Mouse (Mus musculus): ENCODE measurements around the gene Afap1l2.

Afap1l2 gene

GRCm38 (mm10) chr19:56935111-56935510 is 72.9 kb downstream of the Afap1l2 start:
- DNase-seq = no peak

GRCm38 (mm10) chr19:56933800-56934199 is 74.2 kb downstream of the Afap1l2 start:
- no peak for DNase-seq

GRCm38 (mm10) chr19:56930029-56930428 is 78.0 kb downstream of the Afap1l2 start:
- no peak for DNase-seq

GRCm38 (mm10) chr19:56929392-56929791 is 78.6 kb downstream of the Afap1l2 start:
- no peak for DNase-seq

- DNase-seq = no peak
Observed at GRCm38 (mm10) chr19:56921744-56922143, 86.3 kb downstream of the Afap1l2 start.

DNA sequence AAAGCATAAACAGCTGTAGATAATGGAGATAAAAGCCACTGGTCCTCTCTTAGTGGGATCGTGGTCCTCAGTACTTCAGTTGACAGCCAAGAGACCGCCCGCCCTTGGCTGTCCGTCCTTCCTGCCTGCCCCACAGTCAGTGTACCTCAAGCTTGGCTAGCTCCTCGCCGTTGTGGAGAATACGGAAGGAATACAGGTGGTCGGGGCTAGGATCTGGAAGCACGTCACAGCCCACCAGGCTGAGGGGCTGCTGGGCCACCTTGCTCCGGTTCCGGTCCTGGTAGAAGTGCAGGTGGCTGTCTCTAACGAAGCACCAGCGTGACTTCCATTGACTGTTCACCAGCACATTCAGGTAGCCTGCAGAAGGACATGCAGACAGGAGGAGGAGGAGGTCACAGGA is 87.8 kb downstream of the Afap1l2 start:
- DNase-seq = no peak

DNA sequence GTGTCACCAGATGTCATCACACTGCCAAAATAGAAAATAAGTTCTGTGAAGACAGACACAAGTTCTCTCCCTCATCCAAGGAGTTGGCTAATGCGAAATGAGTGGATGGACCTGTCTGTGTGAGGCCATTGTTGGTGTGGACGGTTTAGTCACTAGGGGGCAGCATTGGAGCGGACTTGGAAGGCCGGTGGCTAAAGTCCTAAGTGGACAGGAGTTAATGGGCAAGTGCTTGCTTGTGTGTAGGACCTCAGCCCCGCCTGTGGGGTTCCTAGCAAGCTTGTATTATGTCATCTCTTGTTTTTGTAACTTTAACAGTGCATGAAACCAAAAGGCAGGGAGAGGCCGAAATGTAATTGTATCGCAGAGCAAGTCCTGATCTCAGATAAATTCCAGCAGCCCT is 88.4 kb downstream of the Afap1l2 start:
- DNase-seq = peak; percentile 88

DNA sequence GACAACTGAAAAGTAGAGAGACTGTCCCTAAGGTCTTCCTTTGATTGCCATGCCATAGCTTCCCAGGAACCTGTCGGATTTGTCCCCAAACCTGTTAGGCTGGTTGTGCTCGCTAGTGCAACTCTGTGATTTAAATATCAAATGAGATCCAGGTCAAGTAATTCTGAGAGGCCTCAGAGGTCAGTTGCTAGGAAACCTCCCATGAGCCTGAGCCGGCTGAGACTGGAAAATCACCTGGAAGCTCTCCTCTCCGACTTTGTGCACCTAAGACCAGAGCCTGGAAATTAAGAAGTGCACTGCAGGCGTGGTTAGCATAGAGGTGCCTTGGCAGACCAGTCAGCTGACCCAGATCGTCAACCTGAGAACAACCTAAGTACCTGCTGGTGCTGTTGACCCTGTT is 92.9 kb downstream of the Afap1l2 start:
- peak; percentile 91 for DNase-seq

- DNase-seq = no peak
Observed at GRCm38 (mm10) chr19:56914658-56915057, 93.4 kb downstream of the Afap1l2 start.

- peak; percentile 75 for DNase-seq
Observed at GRCm38 (mm10) chr19:56913761-56914160, 94.3 kb downstream of the Afap1l2 start.

- no peak for DNase-seq
Observed at GRCm38 (mm10) chr19:56910561-56910960, 97.5 kb downstream of the Afap1l2 start.

DNA sequence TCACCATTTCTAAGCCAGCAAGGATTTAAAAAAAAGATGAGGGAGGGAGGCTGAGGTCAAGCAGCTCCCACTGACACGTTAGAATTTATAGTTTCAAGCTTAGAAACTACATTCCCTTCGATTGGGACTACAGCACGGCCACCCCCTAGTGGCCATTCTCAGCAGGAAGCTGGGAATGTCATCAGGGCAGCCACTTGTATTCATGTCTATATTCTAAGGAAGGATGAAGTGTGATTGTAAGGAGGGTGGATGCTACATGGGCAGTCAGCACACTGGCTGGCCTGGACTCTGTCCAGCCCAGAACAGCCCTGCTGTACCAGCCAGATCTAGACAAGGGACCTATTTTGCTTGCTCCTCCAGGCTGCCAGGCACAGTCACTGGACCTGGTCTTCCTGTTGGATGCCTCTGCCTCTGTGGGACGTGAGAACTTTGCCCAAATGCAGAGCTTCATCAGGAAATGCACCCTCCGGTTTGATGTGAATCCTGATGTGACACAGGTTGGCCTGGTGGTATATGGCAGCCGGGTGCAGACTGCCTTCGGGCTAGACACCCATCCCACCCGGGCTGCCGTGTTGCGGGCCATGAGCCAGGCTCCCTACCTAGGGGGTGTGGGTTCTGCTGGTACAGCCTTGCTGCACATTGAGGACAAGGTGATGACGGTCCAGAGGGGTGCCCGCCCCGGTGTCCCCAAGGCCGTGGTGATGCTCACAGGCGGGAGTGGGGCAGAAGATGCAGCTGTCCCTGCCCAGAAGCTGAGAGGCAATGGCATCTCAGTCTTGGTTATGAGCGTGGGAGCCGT is 99.4 kb downstream of the Afap1l2 start:
- peak; percentile 45 for DNase-seq

- DNase-seq = no peak
Observed at GRCm38 (mm10) chr19:56907850-56908249, 100.2 kb downstream of the Afap1l2 start.

GRCm38 (mm10) chr19:56905395-56905794 is 102.6 kb downstream of the Afap1l2 start:
- no peak for DNase-seq

- no peak for DNase-seq
Observed at GRCm38 (mm10) chr19:56904095-56904494, 103.9 kb downstream of the Afap1l2 start.

DNA sequence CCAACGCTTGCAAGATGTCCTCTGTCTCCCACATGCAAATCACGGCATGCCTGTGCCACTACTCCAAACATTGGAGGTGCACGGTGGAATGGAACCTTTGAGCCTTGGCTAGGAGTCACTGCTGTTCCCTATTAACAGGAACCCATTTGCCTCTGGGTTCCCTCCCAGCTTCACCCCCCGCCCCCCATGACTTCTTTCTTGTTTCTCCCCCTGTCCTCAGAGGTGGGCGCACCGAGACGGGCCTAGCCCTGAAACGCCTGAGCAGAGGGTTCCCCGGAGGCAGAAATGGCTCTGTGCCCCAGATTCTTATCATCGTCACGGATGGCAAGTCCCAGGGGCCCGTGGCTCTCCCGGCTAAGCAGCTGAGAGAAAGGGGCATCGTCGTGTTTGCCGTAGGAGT is 110.4 kb downstream of the Afap1l2 start:
- peak; percentile 58 for DNase-seq

- DNase-seq = no peak
Observed at GRCm38 (mm10) chr19:56893326-56893725, 114.7 kb downstream of the Afap1l2 start.

DNA sequence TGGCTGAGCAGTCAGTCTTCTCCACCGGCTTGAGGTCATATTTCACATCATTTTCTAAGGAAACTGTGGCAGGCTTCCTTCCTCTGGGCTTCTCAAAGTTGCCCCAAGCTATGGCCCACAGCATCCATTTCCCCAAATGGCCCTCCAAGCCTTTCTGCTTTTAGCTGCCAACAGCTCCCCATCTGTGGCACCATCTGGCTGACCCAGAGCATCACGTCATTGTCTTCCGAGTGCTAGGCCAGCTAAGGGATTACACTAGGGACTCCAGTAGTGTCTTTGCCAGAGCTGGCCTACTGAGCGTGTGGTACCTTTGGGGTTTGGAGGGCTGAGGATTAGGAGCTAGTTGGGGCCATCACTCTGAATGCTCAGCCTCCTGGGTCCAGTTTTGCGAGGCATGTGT is 115.4 kb downstream of the Afap1l2 start:
- DNase-seq = no peak

DNA sequence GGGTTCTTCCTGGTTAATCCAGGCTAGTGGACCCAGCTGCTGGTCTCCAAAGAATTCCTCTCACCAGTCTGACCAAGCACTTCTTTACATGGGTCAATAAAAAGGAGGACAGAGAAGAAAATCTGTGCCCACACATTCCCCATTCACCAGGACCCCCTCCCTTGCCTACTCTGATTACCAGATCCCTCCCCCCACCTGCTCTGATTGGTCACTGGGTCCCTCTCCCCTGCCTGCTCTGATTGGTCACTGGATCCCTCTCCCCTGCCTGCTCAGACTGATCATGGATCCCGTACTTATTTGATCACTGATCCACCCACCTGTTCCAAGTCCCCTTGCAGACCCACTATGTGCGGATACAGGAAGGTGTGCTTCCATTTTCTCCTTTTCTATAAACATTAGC is 116.6 kb downstream of the Afap1l2 start:
- no peak for DNase-seq

GRCm38 (mm10) chr19:56888654-56889053 is 119.4 kb downstream of the Afap1l2 start:
- no peak for DNase-seq

DNA sequence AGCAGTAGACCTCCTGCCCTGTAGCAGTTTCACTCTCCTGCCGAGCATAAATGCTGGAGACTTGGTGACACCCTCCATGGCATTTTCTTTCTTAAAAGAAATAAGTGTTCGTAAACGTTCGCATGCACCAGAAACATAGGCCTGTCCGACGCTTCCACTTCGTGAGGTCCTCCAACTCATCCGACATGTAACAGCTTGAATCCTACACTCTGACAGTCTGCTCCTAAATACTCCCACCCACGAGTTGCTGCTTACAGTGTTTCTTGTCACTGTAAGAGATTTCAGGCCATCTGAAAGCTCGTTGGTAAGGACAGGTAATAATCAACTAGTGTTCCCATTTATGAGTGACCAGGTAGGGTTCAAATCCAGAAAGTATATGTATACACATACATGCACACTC is 120.1 kb downstream of the Afap1l2 start:
- DNase-seq = no peak

DNA sequence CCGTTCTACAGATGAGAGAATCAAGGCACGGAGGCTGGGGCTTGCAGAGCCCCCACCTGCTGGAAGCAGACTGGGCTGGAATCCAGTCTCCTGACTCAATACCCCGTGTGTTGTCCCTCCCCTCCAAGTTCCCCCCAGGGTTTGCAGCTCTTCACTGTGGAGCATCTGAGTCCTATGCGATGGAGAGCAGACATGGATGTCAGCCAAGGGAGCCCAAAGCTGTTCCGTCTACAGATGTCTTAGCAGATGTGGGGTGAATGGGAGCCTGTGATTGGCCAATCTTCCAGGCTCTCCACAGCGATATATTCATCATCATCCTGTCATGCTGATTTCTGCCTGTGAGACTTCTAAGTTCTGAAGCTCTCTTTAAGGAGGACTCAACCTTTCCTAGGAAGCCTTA is 130.7 kb downstream of the Afap1l2 start:
- DNase-seq = no peak

DNA sequence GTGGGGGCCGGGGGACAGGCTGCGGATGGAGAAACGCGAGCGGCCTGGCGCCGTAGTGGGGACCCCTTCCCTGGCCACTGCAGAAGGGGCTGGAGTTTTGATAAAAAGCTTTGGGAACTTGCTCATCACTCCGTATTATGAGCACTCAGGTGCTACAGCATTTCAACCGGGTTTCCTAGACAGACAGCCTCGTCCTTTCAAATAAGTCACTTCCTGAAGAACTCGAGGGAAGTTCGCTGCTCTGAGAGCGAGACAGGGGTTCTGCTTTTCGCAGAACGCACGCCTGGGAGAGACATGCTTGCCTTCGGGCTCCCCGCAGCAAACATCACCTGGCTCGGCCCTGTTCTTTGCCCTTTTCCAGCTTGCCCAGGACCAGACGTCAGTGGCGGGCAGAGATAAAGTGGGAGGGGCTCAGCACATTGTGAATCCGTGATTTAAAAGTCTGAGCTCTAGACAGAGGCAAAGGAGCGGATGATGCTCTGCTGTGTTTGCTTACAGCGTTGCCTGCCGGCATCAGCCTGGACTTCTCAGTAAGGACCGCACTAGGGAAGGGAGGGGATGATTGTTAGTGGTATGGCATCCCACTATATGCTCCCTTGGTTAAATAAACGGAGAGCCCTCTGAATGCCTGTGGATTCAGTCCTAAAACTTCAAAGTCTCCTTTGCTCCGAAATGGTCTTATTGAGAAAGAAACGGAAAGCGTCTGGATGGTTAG is 133.3 kb downstream of the Afap1l2 start:
- DNase-seq = no peak

DNA sequence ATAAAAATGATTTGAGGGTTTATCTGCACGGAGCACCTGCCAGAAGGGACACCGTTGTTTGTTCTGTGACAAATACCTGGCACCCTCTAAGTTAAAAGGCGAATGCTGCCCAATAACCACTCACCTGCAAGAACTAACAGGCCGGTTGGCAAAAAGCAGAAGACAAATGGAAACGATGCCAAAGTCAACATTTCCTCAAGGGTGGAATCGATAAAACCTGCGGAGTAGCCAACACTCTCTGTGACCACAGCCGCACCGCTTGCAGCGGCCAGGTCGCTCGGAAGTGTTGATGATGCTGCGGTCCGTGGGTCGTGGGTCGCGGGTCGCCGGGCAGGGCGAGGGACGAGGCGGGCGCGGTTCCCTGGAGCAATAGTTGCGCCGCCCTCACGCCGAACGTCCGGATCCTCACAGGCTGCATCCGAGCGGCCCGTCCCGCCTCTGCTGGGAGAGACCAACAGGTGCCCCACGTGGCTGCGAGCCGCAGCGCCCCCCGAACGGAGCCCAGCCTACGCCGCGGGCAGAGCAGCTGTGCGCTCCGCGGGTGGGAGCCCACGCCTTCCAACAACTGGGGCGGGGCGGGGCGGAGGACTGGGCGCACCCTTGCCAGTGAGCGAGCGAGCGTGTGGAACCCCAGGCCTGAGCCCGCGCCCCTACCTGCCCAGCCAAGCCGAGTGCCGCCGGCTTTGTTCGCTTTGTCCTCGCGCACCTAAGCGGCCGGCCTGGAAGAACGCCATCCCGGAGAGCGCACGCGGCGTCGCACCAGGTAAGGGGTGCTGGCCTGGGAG is 134.0 kb downstream of the Afap1l2 start, which contains the start of gene Vwa2:
Vwa2 (plus strand) TSS at position 434 of the 785 bp plus-strand sequence.
- DNase-seq = no peak
